Mouse (Mus musculus) bone marrow macrophage, adult 2 months (primary cell): ENCODE data around the gene Dhodh.

Experiments
- CTCF ChIP-seq: IDR thresholded peaks from 2 replicates; pipeline ENCODE4 v1.5.1; 2012; ENCODE audit warnings: low read depth, mild to moderate bottlenecking, low read length, moderate library complexity
- POLR2A ChIP-seq: IDR thresholded peaks from 2 replicates; pipeline ENCODE4 v1.6.1; 2012; ENCODE audit warnings: mild to moderate bottlenecking, low read depth, low read length, borderline replicate concordance

GRCm38 (mm10) chr8:109632498-109632897 is 24.0 kb upstream of the Dhodh start:
- TF ChIP-seq CTCF (no peak), POLR2A (no peak)
